Comparison of ENCODE assay signal across 21 mouse cellular contexts in the genomic region with DNA sequence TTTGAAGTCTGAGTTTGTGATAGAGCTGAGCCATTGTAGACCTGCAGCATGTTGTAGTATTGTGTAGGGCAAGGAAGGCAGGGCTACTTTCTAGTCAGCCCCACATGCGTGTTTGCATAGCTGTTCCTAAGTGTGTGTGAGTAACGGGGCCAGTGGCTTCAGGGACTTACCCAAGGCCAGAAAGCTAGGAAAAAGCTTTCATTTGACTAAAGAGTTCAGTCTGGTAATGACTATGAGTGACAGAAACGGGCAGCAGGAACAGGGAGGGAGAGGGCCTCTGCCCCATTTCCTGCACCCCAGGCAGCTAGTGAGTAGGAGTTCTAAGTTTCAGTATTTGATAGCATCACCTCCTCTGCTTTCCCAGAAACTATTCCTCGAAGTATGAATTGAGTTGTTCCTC.
A peak's percentile ranks its signal among the peaks of the same experiment; 100 is the strongest.
DNase-seq lines count a peak whose midpoint lies in the region; ATAC-seq and TF ChIP-seq lines count a peak whose summit lies in the region.
"Had no signal": no experiment of that assay in that cellular context is flagged by ENCODE, and none has a peak within 500 bp of the region (broad histone marks: within the 10 kb centered on the region; RNA-seq: fewer than 3 reads in every experiment).

No protein-coding gene starts in this region.

- H3K27me3 ChIP-seq in megakaryocyte, embryonic 14.5 days (replicated peaks): no peaks in the 10 kb centered on the region
- H3K27me3 ChIP-seq in forebrain, embryonic 14.5 days (replicated peaks; ENCODE audit: control insufficient read depth, insufficient read depth, low read length): no peaks in the 10 kb centered on the region
- H3K27me3 ChIP-seq: embryonic facial prominence, embryonic 12.5 days; limb, embryonic 15.5 days; liver, embryonic 15.5 days; midbrain, embryonic 12.5 days; neural tube, embryonic 13.5 days had no signal

- H3K27ac ChIP-seq in embryonic fibroblast, embryonic 13.5 days (ENCODE audit: insufficient read depth, low read length): peak overlapping the region; percentile 57; the same call in 1 of the 2 replicates
- no peak overlapping the region for H3K27ac ChIP-seq in forebrain, embryonic 14.5 days (ENCODE audit: low read depth, low read length)
- H3K27ac ChIP-seq: embryonic facial prominence, embryonic 12.5 days; hindbrain, embryonic 10.5 days; hindbrain, postnatal 0 days; limb, embryonic 15.5 days; liver, embryonic 15.5 days; macrophage; midbrain, embryonic 12.5 days; neural tube, embryonic 13.5 days had no signal

- intact Hi-C loops in left cerebral cortex, postnatal 14 days (cut with DNase I): no loop called here

- TF ChIP-seq CTCF in embryonic fibroblast, embryonic 13.5 days (IDR thresholded peaks at IDR 0.05; ENCODE audit: borderline replicate concordance, insufficient read depth, low read length): no peak

- peak overlapping the region; percentile 69 for H3K4me3 ChIP-seq in megakaryocyte, embryonic 14.5 days (replicated peaks)
- no peak overlapping the region for H3K4me3 ChIP-seq in embryonic fibroblast, embryonic 13.5 days (ENCODE audit: insufficient read depth, low read length)
- no peak overlapping the region for H3K4me3 ChIP-seq in forebrain, embryonic 14.5 days (ENCODE audit: low read depth, low read length)
- H3K4me3 ChIP-seq: embryonic facial prominence, embryonic 12.5 days; hindbrain, embryonic 10.5 days; limb, embryonic 15.5 days; liver, embryonic 15.5 days; midbrain, embryonic 12.5 days; neural tube, embryonic 13.5 days had no signal

- H3K4me1 ChIP-seq in megakaryocyte, embryonic 14.5 days: peaks cover 38% of the 10 kb centered on the region
- peaks cover 40% of the 10 kb centered on the region for H3K4me1 ChIP-seq in embryonic fibroblast, embryonic 13.5 days (ENCODE audit: control insufficient read depth, insufficient read depth, low read length)
- H3K4me1 ChIP-seq in forebrain, embryonic 14.5 days (ENCODE audit: control insufficient read depth, insufficient read depth, low read length): no peaks in the 10 kb centered on the region
- H3K4me1 ChIP-seq: midbrain, embryonic 12.5 days had no signal

- no peak for TF ChIP-seq POLR2A in embryonic fibroblast, embryonic 13.5 days (IDR thresholded peaks at IDR 0.05; ENCODE audit: low read depth, low read length)

- no peak overlapping the region for H3K9ac ChIP-seq in forebrain, embryonic 14.5 days (ENCODE audit: low read length)
- H3K9ac ChIP-seq: embryonic facial prominence, embryonic 12.5 days; limb, embryonic 15.5 days; liver, embryonic 15.5 days; midbrain, embryonic 12.5 days; neural tube, embryonic 13.5 days had no signal

- ATAC-seq in megakaryocyte, adult 5-6 weeks (ENCODE audit: poor library complexity, severe bottlenecking): no peak
- peak; percentile 81 for ATAC-seq in activated CD4-positive, CD25-positive, alpha-beta regulatory T cell, adult 4 months
- ATAC-seq in forebrain, embryonic 14.5 days: no peak
- ATAC-seq: hindbrain, postnatal 0 days had no signal

- no peaks in the 10 kb centered on the region for H3K36me3 ChIP-seq in megakaryocyte, embryonic 14.5 days (replicated peaks; ENCODE audit: low read length)
- no peaks in the 10 kb centered on the region for H3K36me3 ChIP-seq in forebrain, embryonic 14.5 days (ENCODE audit: control insufficient read depth, insufficient read depth, low read length)
- H3K36me3 ChIP-seq: embryonic facial prominence, embryonic 12.5 days; hindbrain, embryonic 10.5 days; limb, embryonic 15.5 days; liver, embryonic 15.5 days; midbrain, embryonic 12.5 days; neural tube, embryonic 13.5 days had no signal

- no peak overlapping the region for H3K4me2 ChIP-seq in forebrain, embryonic 14.5 days (ENCODE audit: low read length)
- H3K4me2 ChIP-seq: embryonic facial prominence, embryonic 12.5 days; limb, embryonic 15.5 days; liver, embryonic 15.5 days; midbrain, embryonic 12.5 days; neural tube, embryonic 13.5 days had no signal

- no peaks in the 10 kb centered on the region for H3K9me3 ChIP-seq in megakaryocyte, embryonic 14.5 days
- H3K9me3 ChIP-seq in forebrain, embryonic 14.5 days (replicated peaks; ENCODE audit: control insufficient read depth, low read length): no peaks in the 10 kb centered on the region
- H3K9me3 ChIP-seq: embryonic facial prominence, embryonic 12.5 days; hindbrain, embryonic 10.5 days; limb, embryonic 15.5 days; liver, embryonic 15.5 days; midbrain, embryonic 12.5 days; neural tube, embryonic 13.5 days had no signal

- 75% methylated on average over 4 of the region's 4 CpGs for WGBS in forebrain, embryonic 14.5 days

- DNase-seq in thymus, postnatal 25 days: peak; percentile 40
- DNase-seq in ovary, adult 18-20 months (ENCODE audit: low spot score): no peak
- DNase-seq in left cerebral cortex, postnatal 14 days (ENCODE audit: low spot score in 2 of 2): no peak
- no peak for DNase-seq in forebrain, embryonic 14.5 days (ENCODE audit: low spot score)
- DNase-seq: cerebellum, adult 8-10 months; gastrocnemius, postnatal 10 days; kidney, adult 2 months; kidney, postnatal 10 days; spleen, adult 18-20 months had no signal
